ENCODE assay signal across 7 mouse cellular contexts in the genomic region with DNA sequence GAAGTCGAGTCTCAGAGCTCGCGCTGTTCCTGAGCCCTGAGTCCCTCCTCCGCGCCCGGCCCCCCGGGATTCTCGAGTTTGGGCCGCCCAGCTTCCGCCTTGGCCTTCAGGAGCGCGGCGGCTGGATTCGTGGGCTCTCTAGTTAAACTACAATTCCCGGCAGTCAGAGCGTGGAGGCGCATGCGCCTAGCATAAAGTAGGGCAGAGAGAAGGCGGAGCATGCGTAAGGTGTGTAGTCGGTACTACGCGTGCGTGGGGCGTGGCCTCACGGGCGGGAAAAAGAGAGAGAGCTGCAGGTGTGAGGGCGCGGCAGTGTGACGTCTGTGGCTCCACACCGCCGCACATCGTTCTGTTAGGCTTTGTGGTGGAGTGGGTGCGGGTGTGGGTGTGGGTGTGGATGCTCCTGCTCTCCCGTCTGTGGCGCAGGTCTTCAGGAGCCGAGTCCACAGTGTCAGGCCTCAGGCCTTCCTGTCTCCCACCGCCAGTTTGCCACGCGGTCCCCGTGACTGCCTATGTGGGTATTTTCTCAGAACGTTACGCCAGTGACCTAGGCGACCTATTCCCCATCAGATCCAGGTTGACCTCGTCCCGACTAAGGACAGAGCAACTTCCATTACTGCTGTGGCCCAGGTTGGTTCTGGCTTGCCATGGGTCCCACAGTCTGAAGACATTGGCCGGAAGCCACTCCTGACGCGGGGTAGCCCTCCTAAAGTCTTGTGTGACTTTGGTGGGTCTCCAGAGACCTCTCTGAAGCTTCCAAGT. TPM values are rescaled to one million over a fixed set of nuclear protein-coding genes. Genes with fewer than 3 reads are reported as not detected.
DNase-seq lines count a peak whose midpoint lies in the region; ATAC-seq and TF ChIP-seq lines count a peak whose summit lies in the region.

A gene (minus strand): TSS at position 168 of the 762 bp plus-strand sequence.
A gene (plus strand): TSS at position 257 of the 762 bp plus-strand sequence.

- peak within 1 kb of the TSS; percentile 76 for H3K4me2 ChIP-seq in intestine, postnatal 0 days (replicated peaks; ENCODE audit: low read depth)
- H3K4me2 ChIP-seq in midbrain, embryonic 12.5 days (replicated peaks) = peak within 1 kb of the TSS; percentile 85

- H3K9ac ChIP-seq in intestine, postnatal 0 days (ENCODE audit: low read depth, low read length) = peak within 1 kb of the TSS; percentile 72
- peak within 1 kb of the TSS; percentile 81 for H3K9ac ChIP-seq in midbrain, embryonic 12.5 days (replicated peaks)

- peak; percentile 93 for DNase-seq in adrenal gland, postnatal 10 days
- peak; percentile 95 for DNase-seq in embryonic facial prominence, embryonic 10.5 days (ENCODE audit: low spot score)
- DNase-seq in gonadal fat pad, adult 2 months (ENCODE audit: low read depth) = peak; percentile 68
- peak; percentile 94 for DNase-seq in left cerebral cortex, postnatal 4 days

- peak; percentile 95 for ATAC-seq in intestine, postnatal 0 days
- peak; percentile 95 for ATAC-seq in midbrain, embryonic 12.5 days (ENCODE audit: low FRiP score, low read depth)

- peaks cover 22% of the 10 kb centered on the region for H3K36me3 ChIP-seq in embryonic facial prominence, embryonic 10.5 days (replicated peaks)
- H3K36me3 ChIP-seq in intestine, postnatal 0 days (ENCODE audit: control insufficient read depth, insufficient read depth) = peaks cover 16% of the 10 kb centered on the region
- H3K36me3 ChIP-seq in midbrain, embryonic 12.5 days = peaks cover 14% of the 10 kb centered on the region
- peaks cover 15% of the 10 kb centered on the region for H3K36me3 ChIP-seq in small intestine, adult 2 months (ENCODE audit: control insufficient read depth, insufficient read depth, low read length)

- 17% methylated on average over 49 of the region's 49 CpGs for WGBS in embryonic facial prominence, embryonic 10.5 days
- WGBS in intestine, postnatal 0 days = 16% methylated on average over 49 of the region's 49 CpGs
- 23% methylated on average over 49 of the region's 49 CpGs for WGBS in midbrain, embryonic 12.5 days
- 16% methylated on average over 49 of the region's 49 CpGs for WGBS in small intestine, adult 2 months

- TF ChIP-seq POLR2A in small intestine, adult 2 months (IDR thresholded peaks at IDR 0.05; ENCODE audit: low read depth, low read length) = no peak

- H3K27me3 ChIP-seq in embryonic facial prominence, embryonic 10.5 days (replicated peaks; ENCODE audit: low read depth, poor library complexity, severe bottlenecking) = peaks cover 5% of the 10 kb centered on the region; the same call in 1 of the 2 replicates
- H3K27me3 ChIP-seq in intestine, postnatal 0 days (replicated peaks; ENCODE audit: control insufficient read depth, insufficient read depth, low read length) = no peaks in the 10 kb centered on the region
- H3K27me3 ChIP-seq in midbrain, embryonic 12.5 days = no peaks in the 10 kb centered on the region
- H3K27me3 ChIP-seq in small intestine, adult 2 months (ENCODE audit: control insufficient read depth, insufficient read depth, low read length) = no peaks in the 10 kb centered on the region

- no peaks in the 10 kb centered on the region for H3K9me3 ChIP-seq in embryonic facial prominence, embryonic 10.5 days
- H3K9me3 ChIP-seq in intestine, postnatal 0 days (ENCODE audit: control insufficient read depth) = no peaks in the 10 kb centered on the region
- no peaks in the 10 kb centered on the region for H3K9me3 ChIP-seq in midbrain, embryonic 12.5 days

- H3K4me3 ChIP-seq in embryonic facial prominence, embryonic 10.5 days = peak within 1 kb of the TSS; percentile 84
- H3K4me3 ChIP-seq in intestine, postnatal 0 days (ENCODE audit: low read depth, low read length) = peak within 1 kb of the TSS; percentile 53
- peak within 1 kb of the TSS; percentile 62 for H3K4me3 ChIP-seq in midbrain, embryonic 12.5 days
- peak within 1 kb of the TSS; percentile 76 for H3K4me3 ChIP-seq in small intestine, adult 2 months (ENCODE audit: low read depth, low read length)

- intact Hi-C loops in left cerebral cortex, postnatal 4 days (cut with DNase I) = no loop called here

- H3K27ac ChIP-seq in embryonic facial prominence, embryonic 10.5 days (replicated peaks) = peak within 1 kb of the TSS; percentile 90
- peak within 1 kb of the TSS; percentile 86 for H3K27ac ChIP-seq in intestine, postnatal 0 days (ENCODE audit: low read depth, low read length)
- H3K27ac ChIP-seq in midbrain, embryonic 12.5 days (replicated peaks) = no peak within 1 kb of the TSS
- peak within 1 kb of the TSS; percentile 96 for H3K27ac ChIP-seq in small intestine, adult 2 months (ENCODE audit: insufficient read depth, low read depth, low read length)

- H3K4me1 ChIP-seq in embryonic facial prominence, embryonic 10.5 days = peaks cover 31% of the 10 kb centered on the region
- no peaks in the 10 kb centered on the region for H3K4me1 ChIP-seq in intestine, postnatal 0 days (replicated peaks; ENCODE audit: control insufficient read depth, insufficient read depth, low read length)
- H3K4me1 ChIP-seq in midbrain, embryonic 12.5 days = peaks cover 15% of the 10 kb centered on the region
- H3K4me1 ChIP-seq in small intestine, adult 2 months (ENCODE audit: control insufficient read depth, insufficient read depth, insufficient read length, low read length) = peaks cover 10% of the 10 kb centered on the region

- TF ChIP-seq CTCF in intestine, postnatal 0 days (IDR thresholded peaks at IDR 0.05; ENCODE audit: low read depth) = no peak
- TF ChIP-seq CTCF in small intestine, adult 2 months (IDR thresholded peaks at IDR 0.05; ENCODE audit: extremely low read depth, insufficient read length, insufficient replicate concordance, low read depth, low read length) = no peak

RNA-seq across cellular contexts. Expression of the first gene that starts in this region (rescaled TPM):
- 10 to 100 TPM; 18.6 to 27.0 TPM for total RNA-seq in adrenal gland, postnatal 10 days (2021)
- polyA plus RNA-seq in embryonic facial prominence, embryonic 10.5 days (2016; fragmentation: Nextera tagmentation; extraction: Ambion mirVana) = 20.4 and 21.0 TPM in 2 replicates
- polyA plus RNA-seq in gonadal fat pad, adult 2 months (2012; rRNA removed) = 25.4 and 25.7 TPM in 2 replicates
- 16.2 and 16.9 TPM in 2 replicates for polyA plus RNA-seq in intestine, postnatal 0 days (2015; fragmentation: Nextera tagmentation; extraction: Ambion mirVana)
- total RNA-seq in left cerebral cortex, postnatal 4 days (2021) = 10 to 100 TPM; 74.9 to 80.8 TPM
- 19.0 and 19.5 TPM in 2 replicates for polyA plus RNA-seq in midbrain, embryonic 12.5 days (2016; fragmentation: Nextera tagmentation; extraction: Ambion mirVana)
- polyA plus RNA-seq in small intestine, adult 2 months (2012; rRNA removed) = 21.0 and 50.8 TPM in 2 replicates

RNA-seq across cellular contexts. Expression of the second gene that starts in this region (rescaled TPM):
- under 1 TPM; 0.36 to 0.79 TPM for total RNA-seq in adrenal gland, postnatal 10 days (2021)
- polyA plus RNA-seq in embryonic facial prominence, embryonic 10.5 days (2016; fragmentation: Nextera tagmentation; extraction: Ambion mirVana) = 1.5 and 1.8 TPM in 2 replicates
- polyA plus RNA-seq in gonadal fat pad, adult 2 months (2012; rRNA removed) = 2.4 TPM in 2 replicates
- polyA plus RNA-seq in intestine, postnatal 0 days (2015; fragmentation: Nextera tagmentation; extraction: Ambion mirVana) = 0.17 and 0.18 TPM in 2 replicates
- total RNA-seq in left cerebral cortex, postnatal 4 days (2021) = 1 to 10 TPM; 1.7 to 2.1 TPM
- polyA plus RNA-seq in midbrain, embryonic 12.5 days (2016; fragmentation: Nextera tagmentation; extraction: Ambion mirVana) = 2.4 TPM in 2 replicates
- polyA plus RNA-seq in small intestine, adult 2 months (2012; rRNA removed) = 0.05 and 0.22 TPM in 2 replicates
